ENCODE assay signal across 7 mouse cellular contexts in the genomic region with DNA sequence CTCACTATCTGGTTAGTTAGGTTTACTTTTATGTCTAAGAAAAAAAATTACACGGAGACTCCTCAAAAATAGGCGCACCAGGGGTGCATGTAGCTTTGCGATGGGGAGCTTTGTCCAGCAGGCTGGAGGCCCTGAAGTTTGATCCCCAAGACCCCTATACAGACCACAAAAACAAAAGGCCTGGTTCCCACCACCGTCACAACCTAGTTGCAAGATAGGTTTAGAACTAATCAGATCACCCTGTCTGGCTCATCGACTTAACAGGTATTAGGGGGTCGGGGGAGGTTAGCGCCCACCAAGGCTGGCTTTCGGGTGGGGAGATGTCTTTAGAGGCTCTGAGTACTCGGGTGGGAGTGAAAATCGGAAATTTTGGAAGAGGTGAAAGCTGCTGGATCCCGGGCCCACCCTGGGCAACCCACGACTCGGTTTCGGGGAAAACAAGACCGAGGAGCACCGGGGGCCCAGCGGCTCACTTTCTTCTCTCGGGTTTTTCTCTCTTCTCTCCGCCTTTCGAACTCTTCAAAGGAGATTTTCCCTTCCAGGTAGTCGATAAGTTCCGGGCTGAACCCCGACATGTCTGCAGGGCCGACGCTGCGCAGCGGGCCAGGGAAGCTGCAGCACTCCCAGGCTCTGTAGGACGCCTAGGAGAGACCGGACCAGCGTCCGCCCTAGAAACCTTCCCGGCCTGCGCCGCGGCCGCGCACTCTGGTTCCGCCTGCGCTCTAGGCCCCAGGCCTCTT. TPM values are rescaled to one million over a fixed set of nuclear protein-coding genes. Genes with fewer than 3 reads are reported as not detected.
DNase-seq lines count a peak whose midpoint lies in the region; ATAC-seq lines count a peak whose summit lies in the region.

A gene (minus strand): TSS at position 632 of the 740 bp plus-strand sequence.

- H3K27ac ChIP-seq in intestine, embryonic 16.5 days (ENCODE audit: low read length), result no peak within 1 kb of the TSS
- H3K27ac ChIP-seq in midbrain, embryonic 11.5 days (ENCODE audit: low read depth, low read length), result no peak within 1 kb of the TSS

- H3K4me1 ChIP-seq in intestine, embryonic 16.5 days (ENCODE audit: control insufficient read depth, insufficient read depth, low read length), result peaks cover 5% of the 10 kb centered on the region
- no peaks in the 10 kb centered on the region for H3K4me1 ChIP-seq in midbrain, embryonic 11.5 days (ENCODE audit: control insufficient read depth, insufficient read depth, low read length)

- no peaks in the 10 kb centered on the region for H3K27me3 ChIP-seq in intestine, embryonic 16.5 days (replicated peaks; ENCODE audit: control insufficient read depth, insufficient read depth, low read length)
- H3K27me3 ChIP-seq in midbrain, embryonic 11.5 days (ENCODE audit: control insufficient read depth, insufficient read depth, low read length), result no peaks in the 10 kb centered on the region

- H3K36me3 ChIP-seq in intestine, embryonic 16.5 days (ENCODE audit: control insufficient read depth, insufficient read depth, low read length), result no peaks in the 10 kb centered on the region
- H3K36me3 ChIP-seq in midbrain, embryonic 11.5 days (ENCODE audit: control insufficient read depth, insufficient read depth, low read length), result no peaks in the 10 kb centered on the region

- H3K4me3 ChIP-seq in intestine, embryonic 16.5 days (ENCODE audit: low read length), result peak within 1 kb of the TSS; percentile 75
- H3K4me3 ChIP-seq in midbrain, embryonic 11.5 days (ENCODE audit: low read depth, low read length), result peak within 1 kb of the TSS; percentile 64

- intact Hi-C loops in gastrocnemius, postnatal 36 days (cut with DNase I), result no loop called here
- intact Hi-C loops in left cerebral cortex, postnatal 36 days (cut with DNase I), result no loop called here

- ATAC-seq in intestine, embryonic 16.5 days, result peak; percentile 99
- peak; percentile 99 for ATAC-seq in midbrain, embryonic 11.5 days (ENCODE audit: low FRiP score)

- peak within 1 kb of the TSS; percentile 71 for H3K4me2 ChIP-seq in intestine, embryonic 16.5 days (ENCODE audit: low read depth, low read length)
- H3K4me2 ChIP-seq in midbrain, embryonic 11.5 days, result peak within 1 kb of the TSS; percentile 75

- H3K9ac ChIP-seq in intestine, embryonic 16.5 days (ENCODE audit: low read depth, low read length), result peak within 1 kb of the TSS; percentile 86
- peak within 1 kb of the TSS; percentile 91 for H3K9ac ChIP-seq in midbrain, embryonic 11.5 days (ENCODE audit: low read length)

- WGBS in intestine, embryonic 16.5 days, result 3% methylated on average over 38 of the region's 39 CpGs
- 3% methylated on average over 39 of the region's 39 CpGs for WGBS in midbrain, embryonic 11.5 days

- no peaks in the 10 kb centered on the region for H3K9me3 ChIP-seq in intestine, embryonic 16.5 days (ENCODE audit: control insufficient read depth, low read length)
- no peaks in the 10 kb centered on the region for H3K9me3 ChIP-seq in midbrain, embryonic 11.5 days (ENCODE audit: control insufficient read depth, low read length)

- DNase-seq in adrenal gland, adult 18-20 months (ENCODE audit: low spot score in 2 of 2), result peak; percentile 79 to 80
- DNase-seq in embryo, embryonic 11 days, result peak; percentile 86
- peak; percentile 61 to 78 for DNase-seq in gastrocnemius, postnatal 36 days
- peak; percentile 79 to 81 for DNase-seq in left cerebral cortex, postnatal 36 days (ENCODE audit: low spot score in 2 of 2)
- DNase-seq in midbrain, embryonic 11.5 days (ENCODE audit: low spot score, missing footprints), result peak; percentile 98
- DNase-seq in skeletal muscle tissue, adult 2 months (ENCODE audit: low read depth, low spot score), result peak; percentile 49

RNA-seq across cellular contexts. Expression of the gene that starts here (rescaled TPM):
- 10 to 100 TPM; 13.4 to 16.2 TPM for total RNA-seq in adrenal gland, adult 18-20 months (2021)
- total RNA-seq in gastrocnemius, postnatal 36 days (2021), result 10 to 100 TPM in 1 of 2 experiments, 1 to 10 TPM in 1; 6.8 to 10.3 TPM
- polyA plus RNA-seq in intestine, embryonic 16.5 days (2015; fragmentation: Nextera tagmentation; extraction: Ambion mirVana), result 17.4 and 17.6 TPM in 2 replicates
- total RNA-seq in left cerebral cortex, postnatal 36 days (2021), result 10 to 100 TPM; 25.2 to 35.0 TPM
- 34.5 and 41.3 TPM in 2 replicates for polyA plus RNA-seq in midbrain, embryonic 11.5 days (2014; fragmentation: Nextera tagmentation; extraction: Ambion mirVana)
